Mouse (Mus musculus) limb, embryonic 12.5 days (tissue): Measurements from ENCODE around the gene Zpld1. TPM values are rescaled to one million over a fixed set of nuclear protein-coding genes. Genes with fewer than 3 reads are reported as not detected.

Experiments used
- ATAC-seq: fragments of 200-750 bp; cut with Nextera tagmentation; 2 replicates; pipeline ENCODE4 v1.8.0; 2017; ENCODE audit warnings: low read depth, moderate TSS enrichment; ENCODE audit not compliant: insufficient number of reproducible peaks, insufficient read depth, low FRiP score, low TSS enrichment
- H3K27ac ChIP-seq: fragments of 300-500 bp; sonication (generic); 2 replicates; pipeline ENCODE4 v1.5.1; 2016; ENCODE audit warnings: mild to moderate bottlenecking, moderate library complexity
- H3K27me3 ChIP-seq: fragments of 300-500 bp; sonication (generic); 2 replicates; pipeline ENCODE4 v1.6.1; 2016; ENCODE audit warnings: mild to moderate bottlenecking, moderate library complexity
- H3K36me3 ChIP-seq: fragments of 300-500 bp; sonication (generic); 2 replicates; pipeline ENCODE4 v1.6.1; 2016; ENCODE audit warnings: mild to moderate bottlenecking, moderate library complexity
- H3K4me1 ChIP-seq: fragments of 300-500 bp; sonication (generic); replicated peaks from 2 replicates; pipeline ENCODE4 v1.6.1; 2016
- H3K4me2 ChIP-seq: fragments of 300-500 bp; sonication (generic); 2 replicates; pipeline ENCODE4 v1.6.1; 2016; ENCODE audit warnings: mild to moderate bottlenecking, moderate library complexity
- H3K4me3 ChIP-seq: fragments of 300-500 bp; sonication (generic); replicated peaks from 2 replicates; pipeline ENCODE4 v1.5.1; 2016; ENCODE audit warnings: mild to moderate bottlenecking
- H3K9ac ChIP-seq: fragments of 300-500 bp; sonication (generic); replicated peaks from 2 replicates; pipeline ENCODE4 v1.6.1; 2016; ENCODE audit warnings: mild to moderate bottlenecking, moderate library complexity
- H3K9me3 ChIP-seq: fragments of 300-500 bp; sonication (generic); 2 replicates; pipeline ENCODE4 v1.6.1; 2016; ENCODE audit warnings: mild to moderate bottlenecking, moderate library complexity
- WGBS: fragments of 180-500 bp; shearing (Covaris S2); methylation state at CpG from one replicate; pipeline ENCODE4 v1.1.7; 2016; 5-methylcytosine and 5-hydroxymethylcytosine counted together
- polyA plus RNA-seq: library from polyadenylated mRNA; unstranded; fragments of >200 nt; fragmentation: Nextera tagmentation; extraction: Ambion mirVana; gene quantifications from 2 replicates; pipeline ENCODE4 v1.2.1, GENCODE M21; 2016

Zpld1 gene
- polyA plus RNA-seq, 1 experiment from 2014 or later = 1.7 TPM

GRCm38 (mm10) chr16:55228995-55229622, 68.7 kb downstream of the Zpld1 start:
- H3K9ac ChIP-seq = no peak overlapping the region
- no peak overlapping the region for H3K4me2 ChIP-seq
- H3K4me1 ChIP-seq = no peaks in the 10 kb centered on the region
- H3K27me3 ChIP-seq = no peaks in the 10 kb centered on the region
- 96% methylated on average over 1 of the region's 1 CpGs for WGBS
- no peak overlapping the region for H3K27ac ChIP-seq
- H3K4me3 ChIP-seq = no peak overlapping the region
- no peak for ATAC-seq
- H3K9me3 ChIP-seq = no peaks in the 10 kb centered on the region
- no peaks in the 10 kb centered on the region for H3K36me3 ChIP-seq

- 80% methylated on average over 1 of the region's 1 CpGs for WGBS
- Histone ChIP-seq H3K4me3 (no peak overlapping the region), H3K27ac (no peak overlapping the region), H3K27me3 (no peaks in the 10 kb centered on the region), H3K4me2 (no peak overlapping the region), H3K9me3 (no peaks in the 10 kb centered on the region), H3K9ac (no peak overlapping the region), H3K36me3 (no peaks in the 10 kb centered on the region), H3K4me1 (no peaks in the 10 kb centered on the region)
- ATAC-seq = no peak
Measured at GRCm38 (mm10) chr16:55203945-55204344, 93.8 kb downstream of the Zpld1 start.

- Histone ChIP-seq H3K36me3 (no peaks in the 10 kb centered on the region), H3K27ac (no peak overlapping the region), H3K9me3 (no peaks in the 10 kb centered on the region), H3K9ac (no peak overlapping the region), H3K4me2 (no peak overlapping the region), H3K4me1 (no peaks in the 10 kb centered on the region), H3K27me3 (no peaks in the 10 kb centered on the region), H3K4me3 (no peak overlapping the region)
- WGBS = 81% methylated on average over 2 of the region's 2 CpGs
- no peak for ATAC-seq
Measured at GRCm38 (mm10) chr16:55190397-55190796, 107.4 kb downstream of the Zpld1 start.

GRCm38 (mm10) chr16:55185370-55185769, 112.4 kb downstream of the Zpld1 start:
- Histone ChIP-seq H3K4me1 (no peaks in the 10 kb centered on the region), H3K27ac (no peak overlapping the region), H3K9me3 (no peaks in the 10 kb centered on the region), H3K9ac (no peak overlapping the region), H3K36me3 (no peaks in the 10 kb centered on the region), H3K27me3 (no peaks in the 10 kb centered on the region), H3K4me3 (no peak overlapping the region), H3K4me2 (no peak overlapping the region)
- WGBS = 89% methylated on average over 1 of the region's 1 CpGs
- ATAC-seq = no peak
